Mouse (Mus musculus): Measurements from ENCODE around the gene Cdc40. TPM values are rescaled to one million over a fixed set of nuclear protein-coding genes. Genes with fewer than 3 reads are reported as not detected.

Gene Cdc40
- polyA plus RNA-seq, 1 experiment from 2014 or later = 37.1 TPM

DNA sequence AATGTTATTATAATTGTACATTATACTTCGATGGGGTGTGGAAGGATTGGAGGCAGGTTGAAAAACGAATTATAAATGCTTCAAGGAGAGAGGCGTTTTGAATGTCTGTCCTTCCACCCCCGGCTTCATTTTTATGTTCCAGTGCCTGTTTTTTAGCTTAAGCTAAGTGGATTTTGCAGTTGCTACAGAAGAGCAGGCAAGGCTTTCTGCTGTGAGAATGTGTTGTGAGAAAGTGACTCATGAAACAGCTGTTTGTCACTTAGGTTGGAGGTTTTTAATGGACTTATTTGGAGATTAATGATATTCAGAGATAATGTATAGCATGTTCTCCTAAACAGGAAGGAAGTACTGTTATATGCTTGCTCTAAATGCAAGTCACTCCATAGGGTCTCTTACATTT lies 6.0 kb upstream of the Cdc40 start:
- ATAC-seq (ENCODE audit: insufficient number of reproducible peaks, insufficient read depth, low FRiP score, low TSS enrichment, low read depth) = no peak
- H3K9ac ChIP-seq = no peak overlapping the region
- no peaks in the 10 kb centered on the region for H3K9me3 ChIP-seq
- H3K4me3 ChIP-seq = no peak overlapping the region
- no peak overlapping the region for H3K4me2 ChIP-seq
- no peak overlapping the region for H3K27ac ChIP-seq
- no peaks in the 10 kb centered on the region for H3K27me3 ChIP-seq
- H3K4me1 ChIP-seq = no peaks in the 10 kb centered on the region
- H3K36me3 ChIP-seq = no peaks in the 10 kb centered on the region
- 88% methylated on average over 4 of the region's 4 CpGs for WGBS

- no peaks in the 10 kb centered on the region for H3K36me3 ChIP-seq
- no peak overlapping the region for H3K4me3 ChIP-seq
- H3K9me3 ChIP-seq = no peaks in the 10 kb centered on the region
- H3K9ac ChIP-seq = no peak overlapping the region
- H3K4me1 ChIP-seq = no peaks in the 10 kb centered on the region
- WGBS = 84% methylated on average over 2 of the region's 2 CpGs
- no peak for ATAC-seq (ENCODE audit: insufficient number of reproducible peaks, insufficient read depth, low FRiP score, low TSS enrichment, low read depth)
- no peak overlapping the region for H3K4me2 ChIP-seq
- no peaks in the 10 kb centered on the region for H3K27me3 ChIP-seq
- H3K27ac ChIP-seq = no peak overlapping the region
Measured at GRCm38 (mm10) chr10:40887316-40887715, 4.2 kb upstream of the Cdc40 start.

- Histone ChIP-seq H3K36me3 (no peaks in the 10 kb centered on the region), H3K27me3 (no peaks in the 10 kb centered on the region), H3K4me1 (peaks cover 13% of the 10 kb centered on the region), H3K9ac (no peak overlapping the region), H3K9me3 (no peaks in the 10 kb centered on the region), H3K4me2 (no peak overlapping the region), H3K27ac (no peak overlapping the region), H3K4me3 (no peak overlapping the region)
- no peak for ATAC-seq (ENCODE audit: insufficient number of reproducible peaks, insufficient read depth, low FRiP score, low TSS enrichment, low read depth)
- WGBS = 63% methylated on average over 7 of the region's 7 CpGs
Measured at GRCm38 (mm10) chr10:40885432-40885831, 2.3 kb upstream of the Cdc40 start.

GRCm38 (mm10) chr10:40884279-40884806 lies 1.2 kb upstream of the Cdc40 start:
- peak overlapping the region; percentile 94 for H3K9ac ChIP-seq
- H3K4me1 ChIP-seq = peaks cover 18% of the 10 kb centered on the region
- H3K36me3 ChIP-seq = no peaks in the 10 kb centered on the region
- ATAC-seq (ENCODE audit: insufficient number of reproducible peaks, insufficient read depth, low FRiP score, low TSS enrichment, low read depth) = peak; percentile 3; the same call in 1 of the 2 replicates
- H3K4me3 ChIP-seq = peak overlapping the region; percentile 91
- no peaks in the 10 kb centered on the region for H3K27me3 ChIP-seq
- WGBS = under 1% methylated on average over 40 of the region's 40 CpGs
- no peaks in the 10 kb centered on the region for H3K9me3 ChIP-seq
- peak overlapping the region; percentile 96 for H3K27ac ChIP-seq
- peak overlapping the region; percentile 75 for H3K4me2 ChIP-seq

GRCm38 (mm10) chr10:40883644-40884278 lies 650 bp upstream of the Cdc40 start:
- WGBS = under 1% methylated on average over 80 of the region's 87 CpGs
- H3K36me3 ChIP-seq = no peaks in the 10 kb centered on the region
- peak; percentile 86 for ATAC-seq (ENCODE audit: insufficient number of reproducible peaks, insufficient read depth, low FRiP score, low TSS enrichment, low read depth)
- H3K9ac ChIP-seq = peak overlapping the region; percentile 94
- H3K4me2 ChIP-seq = peak overlapping the region; percentile 75
- peaks cover 18% of the 10 kb centered on the region for H3K4me1 ChIP-seq
- H3K27me3 ChIP-seq = no peaks in the 10 kb centered on the region
- H3K4me3 ChIP-seq = peak overlapping the region; percentile 91
- no peaks in the 10 kb centered on the region for H3K9me3 ChIP-seq
- peak overlapping the region; percentile 96 for H3K27ac ChIP-seq

GRCm38 (mm10) chr10:40882333-40882732 lies 778 bp downstream of the Cdc40 start:
- WGBS = 14% methylated on average over 9 of the region's 9 CpGs
- Histone ChIP-seq H3K27me3 (no peaks in the 10 kb centered on the region), H3K4me3 (peak overlapping the region; percentile 91), H3K4me2 (peak overlapping the region; percentile 75), H3K27ac (peak overlapping the region; percentile 74), H3K4me1 (peaks cover 18% of the 10 kb centered on the region), H3K36me3 (no peaks in the 10 kb centered on the region), H3K9ac (peak overlapping the region; percentile 94), H3K9me3 (no peaks in the 10 kb centered on the region)
- no peak for ATAC-seq (ENCODE audit: insufficient number of reproducible peaks, insufficient read depth, low FRiP score, low TSS enrichment, low read depth)

DNA sequence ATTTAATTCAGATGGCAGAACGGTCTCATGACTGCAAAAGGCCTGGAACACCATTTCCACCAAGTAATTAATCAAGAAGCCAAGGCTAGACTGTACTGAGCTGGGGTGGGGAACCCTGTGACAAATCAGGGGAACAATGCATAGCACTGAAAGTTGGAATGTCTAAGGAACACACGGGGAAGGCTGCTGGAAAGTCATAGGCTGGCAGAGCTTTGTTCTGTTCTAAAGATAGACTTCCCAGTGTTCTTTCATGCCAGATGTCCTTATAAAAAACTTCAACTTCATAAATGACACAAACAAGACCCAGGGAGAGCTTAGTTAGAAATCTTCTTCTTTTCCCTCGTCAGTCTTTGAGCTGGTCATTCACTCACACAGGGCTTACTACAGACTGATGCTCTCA lies 1.9 kb downstream of the Cdc40 start:
- no peak overlapping the region for H3K27ac ChIP-seq
- no peak overlapping the region for H3K9ac ChIP-seq
- no peaks in the 10 kb centered on the region for H3K9me3 ChIP-seq
- no peak overlapping the region for H3K4me3 ChIP-seq
- peaks cover 18% of the 10 kb centered on the region for H3K4me1 ChIP-seq
- 72% methylated on average over 3 of the region's 3 CpGs for WGBS
- H3K36me3 ChIP-seq = no peaks in the 10 kb centered on the region
- no peaks in the 10 kb centered on the region for H3K27me3 ChIP-seq
- no peak for ATAC-seq (ENCODE audit: insufficient number of reproducible peaks, insufficient read depth, low FRiP score, low TSS enrichment, low read depth)
- H3K4me2 ChIP-seq = peak overlapping the region; percentile 75

GRCm38 (mm10) chr10:40879969-40880368 lies 3.1 kb downstream of the Cdc40 start:
- Histone ChIP-seq H3K4me1 (peaks cover 18% of the 10 kb centered on the region), H3K36me3 (0 out of 2 replicates have a peak, but pooled peaks cover 5% of the 10 kb centered on the region), H3K4me3 (no peak overlapping the region), H3K9ac (no peak overlapping the region), H3K27me3 (no peaks in the 10 kb centered on the region), H3K27ac (no peak overlapping the region), H3K4me2 (no peak overlapping the region), H3K9me3 (no peaks in the 10 kb centered on the region)
- no peak for ATAC-seq (ENCODE audit: insufficient number of reproducible peaks, insufficient read depth, low FRiP score, low TSS enrichment, low read depth)
- 87% methylated on average over 9 of the region's 9 CpGs for WGBS

DNA sequence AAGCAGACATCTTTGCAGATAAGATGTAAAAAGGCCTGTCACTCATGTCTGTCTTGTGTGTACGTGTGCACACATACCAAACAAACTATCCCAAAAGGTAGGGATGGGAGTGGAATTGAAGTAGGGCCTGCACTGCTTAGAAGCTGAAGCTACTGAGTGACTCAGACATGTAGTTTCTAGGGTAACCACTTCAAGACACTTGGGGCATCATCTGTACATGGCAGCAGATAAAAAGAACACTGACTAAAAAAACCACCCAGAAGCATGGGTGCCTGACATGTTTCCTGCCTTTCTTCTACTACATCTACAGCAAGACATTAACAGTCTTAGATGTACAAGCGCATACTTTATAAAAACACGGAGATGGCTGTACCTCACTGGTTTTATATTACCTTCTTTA lies 4.9 kb downstream of the Cdc40 start:
- Histone ChIP-seq H3K9ac (no peak overlapping the region), H3K9me3 (no peaks in the 10 kb centered on the region), H3K27me3 (no peaks in the 10 kb centered on the region), H3K36me3 (0 out of 2 replicates have a peak, but pooled peaks cover 5% of the 10 kb centered on the region), H3K4me2 (no peak overlapping the region), H3K27ac (no peak overlapping the region), H3K4me1 (peaks cover 18% of the 10 kb centered on the region), H3K4me3 (no peak overlapping the region)
- 87% methylated on average over 3 of the region's 3 CpGs for WGBS
- ATAC-seq (ENCODE audit: insufficient number of reproducible peaks, insufficient read depth, low FRiP score, low TSS enrichment, low read depth) = no peak

GRCm38 (mm10) chr10:40872052-40872451 lies 11.1 kb downstream of the Cdc40 start:
- H3K27me3 ChIP-seq = no peaks in the 10 kb centered on the region
- H3K9ac ChIP-seq = no peak overlapping the region
- no peak for ATAC-seq (ENCODE audit: insufficient number of reproducible peaks, insufficient read depth, low FRiP score, low TSS enrichment, low read depth)
- peaks cover 10% of the 10 kb centered on the region; the same call in 1 of the 2 replicates for H3K36me3 ChIP-seq
- H3K4me1 ChIP-seq = no peaks in the 10 kb centered on the region
- H3K27ac ChIP-seq = no peak overlapping the region
- no peaks in the 10 kb centered on the region for H3K9me3 ChIP-seq
- 93% methylated on average over 2 of the region's 2 CpGs for WGBS
- no peak overlapping the region for H3K4me2 ChIP-seq
- H3K4me3 ChIP-seq = no peak overlapping the region

- Histone ChIP-seq H3K4me2 (no peak overlapping the region), H3K27me3 (no peaks in the 10 kb centered on the region), H3K4me1 (no peaks in the 10 kb centered on the region), H3K9ac (no peak overlapping the region), H3K27ac (no peak overlapping the region), H3K9me3 (no peaks in the 10 kb centered on the region), H3K4me3 (no peak overlapping the region), H3K36me3 (peaks cover 15% of the 10 kb centered on the region)
- no peak for ATAC-seq (ENCODE audit: insufficient number of reproducible peaks, insufficient read depth, low FRiP score, low TSS enrichment, low read depth)
- WGBS = 96% methylated on average over 2 of the region's 2 CpGs
Measured at GRCm38 (mm10) chr10:40871301-40871700, 11.8 kb downstream of the Cdc40 start.

GRCm38 (mm10) chr10:40868081-40868480 lies 15.0 kb downstream of the Cdc40 start:
- Histone ChIP-seq H3K27me3 (no peaks in the 10 kb centered on the region), H3K9me3 (peaks cover 3% of the 10 kb centered on the region; the same call in 1 of the 2 replicates), H3K4me2 (no peak overlapping the region), H3K36me3 (peaks cover 36% of the 10 kb centered on the region), H3K9ac (no peak overlapping the region), H3K27ac (no peak overlapping the region), H3K4me1 (no peaks in the 10 kb centered on the region), H3K4me3 (no peak overlapping the region)
- WGBS = 86% methylated on average over 2 of the region's 2 CpGs
- no peak for ATAC-seq (ENCODE audit: insufficient number of reproducible peaks, insufficient read depth, low FRiP score, low TSS enrichment, low read depth)
